Mouse (Mus musculus): ENCODE data around the gene Tmed11. TPM values are rescaled to one million over a fixed set of nuclear protein-coding genes. Genes with fewer than 3 reads are reported as not detected.

Tmed11 gene
- not detected for polyA plus RNA-seq (2014; fragmentation: Illumina TruSeq; extraction: RNeasy Lipid Tissue Mini Kit (QIAGEN cat#74804); ENCODE audit: low read depth, low replicate concordance)

DNA sequence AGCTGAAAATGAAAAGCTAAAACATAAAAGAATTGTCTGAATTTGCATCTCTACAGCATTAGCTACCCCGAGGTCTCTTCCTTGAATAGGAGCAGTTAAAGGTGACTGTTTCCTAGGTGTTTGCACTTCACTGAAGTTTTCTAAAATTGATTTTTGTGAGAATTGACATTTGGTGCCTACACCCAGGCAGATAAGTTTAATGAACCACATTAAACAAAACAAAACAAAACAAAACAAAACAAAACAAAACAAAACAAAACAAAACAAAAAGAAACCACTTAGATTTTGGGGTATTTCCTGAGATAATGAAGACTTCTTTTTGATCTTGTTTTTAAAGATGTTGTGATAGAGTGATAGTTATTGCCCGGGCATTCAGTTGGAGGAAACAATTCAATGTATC, at the start of gene Tmed11:
Gene Tmed11, minus strand, starts transcription at position 101 of the 400 bp plus-strand sequence.

GRCm38 (mm10) chr5:108808750-108809149, 13.6 kb upstream of the Tmed11 start, which contains the start of gene Vmn2r8:
TSS of gene Vmn2r8 (minus strand) at chr5:108808850.

DNA sequence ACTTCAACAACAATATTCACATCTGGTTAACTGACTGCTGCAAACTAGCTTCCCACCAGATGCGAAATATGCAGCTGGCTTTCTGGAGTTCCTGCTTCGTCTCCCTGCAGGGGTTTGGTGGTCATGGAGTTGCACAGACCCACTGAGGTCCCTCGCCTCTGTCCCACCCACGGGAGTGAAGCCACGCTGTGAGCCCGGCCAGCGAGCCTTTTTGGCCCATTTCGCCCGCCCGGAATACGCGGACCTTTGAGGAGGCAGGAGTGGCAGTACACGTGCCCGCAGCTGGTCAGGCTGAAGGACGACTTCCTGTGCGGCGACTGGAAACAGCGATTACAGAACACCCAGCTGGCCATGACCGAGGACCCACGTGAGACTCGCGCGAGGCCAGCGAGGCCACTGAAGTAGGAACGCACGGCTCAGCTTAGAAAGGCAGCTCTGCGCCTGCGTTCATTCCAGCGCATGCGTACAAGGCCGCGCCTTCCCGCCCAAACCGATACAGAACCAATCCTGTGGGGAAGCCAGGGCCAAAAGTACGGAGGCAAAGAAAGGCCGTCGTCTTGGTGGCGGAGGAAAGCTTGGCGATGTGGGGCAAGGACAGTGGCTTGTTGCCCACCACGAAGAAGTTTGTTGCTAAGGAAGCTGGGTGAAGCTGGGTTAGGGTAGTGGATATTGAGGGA, 20.4 kb downstream of the Tmed11 start, which contains the start of gene Rnf212:
Gene Rnf212, minus strand, starts transcription at position 353 of the 677 bp plus-strand sequence.

Other genes starting within 250 kb of the Tmed11 start
- gene Cplx1, start 245.3 kb downstream of the Tmed11 start, polyA plus RNA-seq (2014; fragmentation: Illumina TruSeq; extraction: RNeasy Lipid Tissue Mini Kit (QIAGEN cat#74804); ENCODE audit: low read depth, low replicate concordance) = not detected
- 35.0 TPM for gene Gak, start 165.6 kb downstream of the Tmed11 start, polyA plus RNA-seq (2014; fragmentation: Illumina TruSeq; extraction: RNeasy Lipid Tissue Mini Kit (QIAGEN cat#74804); ENCODE audit: low read depth, low replicate concordance)
- 6.9 TPM for gene Tmem175, start 165.6 kb downstream of the Tmed11 start, polyA plus RNA-seq (2014; fragmentation: Illumina TruSeq; extraction: RNeasy Lipid Tissue Mini Kit (QIAGEN cat#74804); ENCODE audit: low read depth, low replicate concordance)
- 3.5 TPM for gene Idua, start 135.0 kb downstream of the Tmed11 start, polyA plus RNA-seq (2014; fragmentation: Illumina TruSeq; extraction: RNeasy Lipid Tissue Mini Kit (QIAGEN cat#74804); ENCODE audit: low read depth, low replicate concordance)
- 9.6 TPM for gene Dgkq, start 125.7 kb downstream of the Tmed11 start, polyA plus RNA-seq (2014; fragmentation: Illumina TruSeq; extraction: RNeasy Lipid Tissue Mini Kit (QIAGEN cat#74804); ENCODE audit: low read depth, low replicate concordance)
- 29.2 TPM for gene Slc26a1, start 119.8 kb downstream of the Tmed11 start, polyA plus RNA-seq (2014; fragmentation: Illumina TruSeq; extraction: RNeasy Lipid Tissue Mini Kit (QIAGEN cat#74804); ENCODE audit: low read depth, low replicate concordance)
- 4.1 TPM for gene Fgfrl1, start 103.0 kb downstream of the Tmed11 start, polyA plus RNA-seq (2014; fragmentation: Illumina TruSeq; extraction: RNeasy Lipid Tissue Mini Kit (QIAGEN cat#74804); ENCODE audit: low read depth, low replicate concordance)
- gene Rnf212, start 20.4 kb downstream of the Tmed11 start, polyA plus RNA-seq (2014; fragmentation: Illumina TruSeq; extraction: RNeasy Lipid Tissue Mini Kit (QIAGEN cat#74804); ENCODE audit: low read depth, low replicate concordance) = not detected
- gene Vmn2r8, start 13.5 kb upstream of the Tmed11 start, polyA plus RNA-seq (2014; fragmentation: Illumina TruSeq; extraction: RNeasy Lipid Tissue Mini Kit (QIAGEN cat#74804); ENCODE audit: low read depth, low replicate concordance) = not detected
- gene Vmn2r9, start 57.2 kb upstream of the Tmed11 start, polyA plus RNA-seq (2014; fragmentation: Illumina TruSeq; extraction: RNeasy Lipid Tissue Mini Kit (QIAGEN cat#74804); ENCODE audit: low read depth, low replicate concordance) = not detected
- gene Vmn2r10, start 211.2 kb upstream of the Tmed11 start, polyA plus RNA-seq (2014; fragmentation: Illumina TruSeq; extraction: RNeasy Lipid Tissue Mini Kit (QIAGEN cat#74804); ENCODE audit: low read depth, low replicate concordance) = not detected

All from liver, adult 10 weeks (tissue).